Mouse (Mus musculus): ENCODE measurements around the gene Dnaaf2.
"Not testable (repeated sequence)": the region's sequence is repeated elsewhere in the genome, so short reads cannot be mapped to it uniquely, and the experiment has no call there.

The Dnaaf2 gene

GRCm38 (mm10) chr12:69164904-69165303 lies 33.3 kb downstream of the Dnaaf2 start:
- in situ Hi-C loops (cut with MseI, MboI), result no loop called here

- in situ Hi-C loops (cut with MseI, MboI), result not testable (repeated sequence)
These were observed 34.6 kb downstream of the Dnaaf2 start for GRCm38 (mm10) chr12:69163586-69163985.

DNA sequence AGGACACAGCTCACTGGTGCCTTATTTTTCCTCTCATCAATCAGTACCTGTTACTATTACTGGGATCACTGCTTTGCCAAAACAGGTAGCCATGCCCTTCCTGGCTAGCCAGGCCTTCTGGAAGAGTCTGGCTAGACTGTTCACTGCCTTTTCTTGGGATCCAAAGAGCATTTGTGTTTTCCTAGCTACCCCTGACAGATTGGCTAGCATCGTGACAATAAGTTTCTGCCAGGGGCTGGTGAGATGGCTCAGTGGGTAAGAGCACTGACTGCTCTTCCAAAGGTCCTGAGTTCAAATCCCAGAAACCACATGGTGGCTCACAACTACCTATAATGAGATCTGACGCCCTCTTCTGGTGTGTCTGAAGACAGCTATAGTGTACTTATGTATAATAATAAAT lies 37.6 kb downstream of the Dnaaf2 start:
- in situ Hi-C loops (cut with MseI, MboI), result not testable (repeated sequence)

GRCm38 (mm10) chr12:69159578-69159940 lies 38.7 kb downstream of the Dnaaf2 start:
- in situ Hi-C loops (cut with MseI, MboI), result no loop called here

DNA sequence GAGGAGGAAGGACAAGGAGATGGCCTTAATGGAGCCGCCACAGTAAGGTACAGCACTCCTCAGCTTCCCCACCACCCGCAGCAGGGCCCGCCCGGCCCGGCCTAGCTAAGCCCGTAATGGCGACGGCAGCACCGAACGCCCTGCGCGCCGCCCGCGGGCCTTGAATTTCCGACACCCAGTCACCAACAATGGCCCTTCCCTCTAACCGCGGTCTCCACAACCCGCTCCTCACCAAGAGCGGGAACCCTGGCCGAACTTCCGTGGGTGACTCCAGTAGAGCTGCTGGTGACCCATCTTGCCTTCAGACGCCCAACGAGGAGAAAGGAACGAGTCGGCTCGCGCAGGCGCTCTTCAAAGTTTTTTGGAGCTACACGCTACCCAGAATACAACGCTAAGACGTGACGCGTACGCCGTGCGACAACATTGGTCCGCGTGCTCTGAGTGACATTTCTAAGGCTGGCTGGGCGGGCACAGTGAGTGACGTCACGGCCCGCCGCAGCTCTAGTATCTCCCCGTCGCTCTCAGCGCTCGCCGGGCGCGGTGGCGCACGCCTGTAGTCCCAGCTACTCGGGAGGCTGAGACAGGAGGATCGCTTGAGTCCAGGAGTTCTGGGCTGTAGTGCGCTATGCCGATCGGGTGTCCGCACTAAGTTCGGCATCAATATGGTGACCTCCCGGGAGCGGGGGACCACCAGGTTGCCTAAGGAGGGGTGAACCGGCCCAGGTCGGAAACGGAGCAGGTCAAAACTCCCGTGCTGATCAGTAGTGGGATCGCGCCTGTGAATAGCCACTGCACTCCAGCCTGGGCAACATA lies 39.3 kb downstream of the Dnaaf2 start, which contains the start of gene Rps29:
TSS of gene Rps29 (minus strand) at position 422 of the 813 bp plus-strand sequence.
- in situ Hi-C loops (cut with MseI, MboI), result not testable (repeated sequence)

GRCm38 (mm10) chr12:69158366-69158764 lies 39.9 kb downstream of the Dnaaf2 start:
- in situ Hi-C loops (cut with MseI, MboI), result no loop called here

DNA sequence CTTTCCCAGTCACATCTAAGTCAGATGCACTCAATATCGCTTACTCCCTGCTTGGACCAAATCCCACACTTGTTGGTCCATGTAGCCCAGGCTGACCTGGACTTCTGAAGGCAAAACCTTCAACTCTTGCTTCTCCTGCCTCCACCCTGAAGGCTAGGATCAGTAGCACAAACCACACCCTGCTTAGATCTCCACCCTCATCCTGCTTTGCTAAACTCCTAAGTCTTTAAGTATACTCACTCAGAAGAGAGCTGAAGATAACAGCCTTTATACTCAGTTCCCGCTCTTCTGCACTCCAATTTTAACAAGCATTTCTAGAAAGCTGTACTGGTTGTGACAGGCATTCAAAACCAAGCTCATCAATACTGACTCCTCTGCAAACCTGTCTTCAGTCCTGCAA lies 41.1 kb downstream of the Dnaaf2 start:
- in situ Hi-C loops (cut with MseI, MboI), result no loop called here

GRCm38 (mm10) chr12:69156436-69156835 lies 41.8 kb downstream of the Dnaaf2 start:
- in situ Hi-C loops (cut with MseI, MboI), result no loop called here

DNA sequence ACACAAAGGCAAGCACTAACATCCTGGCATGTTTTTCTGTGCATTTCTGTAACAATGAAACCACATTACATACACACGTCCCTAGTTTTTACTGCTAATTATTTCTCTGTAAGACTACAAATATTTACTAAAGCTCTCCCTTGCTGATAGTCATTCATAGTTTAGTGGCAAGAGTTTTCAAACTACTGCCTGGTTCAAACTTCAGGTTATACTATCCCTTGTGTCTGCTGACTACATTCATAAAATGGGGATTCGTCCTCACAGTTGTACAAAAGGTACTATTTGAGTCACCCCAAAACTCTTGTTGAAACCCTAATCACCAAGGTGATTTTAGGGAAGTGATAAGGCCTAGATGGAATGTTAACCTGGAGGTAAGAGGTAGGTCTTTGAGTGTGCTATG lies 42.3 kb downstream of the Dnaaf2 start:
- in situ Hi-C loops (cut with MseI, MboI), result no loop called here

DNA sequence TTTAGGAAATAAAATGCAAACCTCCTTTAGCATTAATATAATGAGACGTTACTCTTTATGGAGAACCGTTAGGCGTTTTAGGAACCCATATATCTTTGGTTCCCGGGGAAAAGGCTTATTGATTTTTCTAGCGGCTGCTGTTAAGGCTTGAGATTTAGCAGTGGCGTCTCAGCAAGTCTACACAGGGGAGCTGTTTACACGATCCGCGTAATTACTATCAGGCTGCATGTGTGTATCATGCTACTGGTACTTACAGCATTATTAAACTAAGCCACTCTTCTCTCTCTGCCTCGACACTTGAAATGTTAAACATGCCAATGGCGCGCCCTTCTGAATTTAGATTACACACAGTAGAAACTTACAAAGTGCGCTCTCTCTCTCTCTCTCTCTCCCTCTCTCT lies 48.2 kb downstream of the Dnaaf2 start:
- in situ Hi-C loops (cut with MseI, MboI), result no loop called here

DNA sequence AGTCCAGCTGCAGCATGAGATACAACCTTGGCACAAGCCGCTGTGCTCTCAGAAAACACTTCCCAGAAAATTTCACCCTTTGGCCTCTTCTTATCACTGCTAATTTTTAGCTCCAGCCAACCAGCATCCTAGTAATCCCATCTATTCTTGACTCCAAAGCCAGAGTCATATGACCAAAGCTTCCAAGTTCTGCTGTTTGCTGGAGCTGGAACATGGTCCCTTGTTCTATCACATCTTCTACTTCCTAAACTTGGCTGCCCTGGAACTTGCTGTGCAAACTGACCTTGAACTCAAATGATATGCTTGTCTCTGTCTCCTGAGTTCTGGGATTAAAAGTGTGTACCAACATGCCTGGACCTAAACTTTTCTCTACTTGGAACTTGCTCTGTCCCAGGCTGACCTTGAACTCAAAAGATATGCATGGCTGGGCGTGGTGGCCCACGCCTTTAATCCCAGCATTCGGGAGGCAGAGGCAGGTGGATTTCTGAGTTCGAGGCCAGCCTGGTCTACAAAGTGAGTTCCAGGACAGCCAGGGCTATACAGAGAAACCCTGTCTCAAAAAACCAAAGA lies 51.0 kb downstream of the Dnaaf2 start:
- in situ Hi-C loops (cut with MseI, MboI), result no loop called here

- in situ Hi-C loops (cut with MseI, MboI), result no loop called here
These were observed 54.8 kb downstream of the Dnaaf2 start for GRCm38 (mm10) chr12:69143460-69143859.

- in situ Hi-C loops (cut with MseI, MboI), result no loop called here
These were observed 58.4 kb downstream of the Dnaaf2 start for GRCm38 (mm10) chr12:69139841-69140240.

GRCm38 (mm10) chr12:69139201-69139600 lies 59.0 kb downstream of the Dnaaf2 start:
- in situ Hi-C loops (cut with MseI, MboI), result no loop called here
